Mouse (Mus musculus) liver, embryonic 13.5 days (tissue): ENCODE data around the gene Pzp. TPM values are rescaled to one million over a fixed set of nuclear protein-coding genes. Genes with fewer than 3 reads are reported as not detected.

ENCODE experiments used
- ATAC-seq: fragments of 200-750 bp; cut with Nextera tagmentation; 2 replicates; pipeline ENCODE4 v1.8.0; 2017; ENCODE audit warnings: low read depth, mild to moderate bottlenecking, moderate number of reproducible peaks, moderate library complexity
- DNase-seq: peaks from one replicate; pipeline ENCODE4 v3.0.0; 2022
- H3K27ac ChIP-seq: fragments of 300-500 bp; sonication (generic); 2 replicates; pipeline ENCODE4 v1.5.1; 2015; ENCODE audit warnings: moderate library complexity, mild to moderate bottlenecking, inconsistent platforms
- H3K27me3 ChIP-seq: fragments of 300-500 bp; sonication (generic); 2 replicates; pipeline ENCODE4 v1.6.1; 2015; ENCODE audit warnings: mild to moderate bottlenecking, inconsistent platforms
- H3K36me3 ChIP-seq: fragments of 300-500 bp; sonication (generic); 2 replicates; pipeline ENCODE4 v1.6.1; 2015; ENCODE audit warnings: mild to moderate bottlenecking, inconsistent platforms
- H3K4me1 ChIP-seq: fragments of 300-500 bp; sonication (generic); replicated peaks from 2 replicates; pipeline ENCODE4 v1.6.1; 2015; ENCODE audit warnings: inconsistent platforms
- H3K4me2 ChIP-seq: fragments of 300-500 bp; sonication (generic); 2 replicates; pipeline ENCODE4 v1.6.1; 2015; ENCODE audit warnings: inconsistent platforms, mild to moderate bottlenecking, moderate library complexity
- H3K4me3 ChIP-seq: fragments of 300-500 bp; sonication (generic); replicated peaks from 2 replicates; pipeline ENCODE4 v1.5.1; 2015; ENCODE audit warnings: mild to moderate bottlenecking, inconsistent platforms
- H3K9ac ChIP-seq: fragments of 300-500 bp; sonication (generic); 2 replicates; pipeline ENCODE4 v1.6.1; 2015; ENCODE audit warnings: mild to moderate bottlenecking, inconsistent platforms
- H3K9me3 ChIP-seq: fragments of 300-500 bp; sonication (generic); replicated peaks from 2 replicates; pipeline ENCODE4 v1.6.1; 2016; ENCODE audit warnings: inconsistent platforms
- WGBS: fragments of 180-500 bp; shearing (Covaris S2); methylation state at CpG from one replicate; pipeline ENCODE4 v1.1.7; 2015; ENCODE audit not compliant: insufficient replicate concordance; 5-methylcytosine and 5-hydroxymethylcytosine counted together
- polyA plus RNA-seq: library from polyadenylated mRNA; unstranded; fragments of >200 nt; fragmentation: Nextera tagmentation; extraction: Ambion mirVana; gene quantifications from 2 replicates; pipeline ENCODE4 v1.2.1, GENCODE M21; 2015

Pzp gene
- polyA plus RNA-seq, 1 experiment from 2014 or later = 64.5 TPM

- ATAC-seq (no peak), DNase-seq (no peak)
- H3K9me3 ChIP-seq = no peaks in the 10 kb centered on the region
- 57% methylated on average over 5 of the region's 5 CpGs for WGBS
- H3K4me3 ChIP-seq = no peak overlapping the region
- H3K9ac ChIP-seq = no peak overlapping the region
- no peaks in the 10 kb centered on the region for H3K27me3 ChIP-seq
- no peak overlapping the region for H3K27ac ChIP-seq
- H3K4me1 ChIP-seq = peaks cover 50% of the 10 kb centered on the region
- no peak overlapping the region for H3K4me2 ChIP-seq
- peaks cover 62% of the 10 kb centered on the region for H3K36me3 ChIP-seq
These were observed 91.0 kb downstream of the Pzp start for GRCm38 (mm10) chr6:128435474-128435873.

Other genes starting within 250 kb of the Pzp start
- gene Tead4, start 225.9 kb downstream of the Pzp start, polyA plus RNA-seq = 0.46 and 0.77 TPM in 2 replicates
- gene Tulp3, start 170.9 kb downstream of the Pzp start, polyA plus RNA-seq = 2.5 TPM in 2 replicates
- gene Rhno1, start 163.8 kb downstream of the Pzp start, polyA plus RNA-seq = 64.3 and 70.5 TPM in 2 replicates
- gene Foxm1, start 163.8 kb downstream of the Pzp start, polyA plus RNA-seq = 12.2 and 14.7 TPM in 2 replicates
- gene Tex52, start 151.3 kb downstream of the Pzp start, polyA plus RNA-seq = not detected in 2 replicates
- gene Gm44596, start 151.2 kb downstream of the Pzp start, polyA plus RNA-seq = not detected in 2 replicates
- gene Nrip2, start 127.4 kb downstream of the Pzp start, polyA plus RNA-seq = 1.4 and 1.6 TPM in 2 replicates
- gene Itfg2, start 101.8 kb downstream of the Pzp start, polyA plus RNA-seq = 13.4 and 16.1 TPM in 2 replicates
- 273 and 316 TPM in 2 replicates for gene Fkbp4, start 88.0 kb downstream of the Pzp start, polyA plus RNA-seq
- 4.4 and 4.6 TPM in 2 replicates for gene A2ml1, start 54.9 kb upstream of the Pzp start, polyA plus RNA-seq
- 0.23 and 0.29 TPM in 2 replicates for gene Klrb1a, start 96.8 kb upstream of the Pzp start, polyA plus RNA-seq
- not detected in 2 replicates for gene Clec2h, start 135.7 kb upstream of the Pzp start, polyA plus RNA-seq
- not detected in 2 replicates for gene Klrb1, start 196.3 kb upstream of the Pzp start, polyA plus RNA-seq